Mouse (Mus musculus): ENCODE measurements at regions not wholly inside any gene's neighbourhood (a gene's known extent, or its start where the extent isn't known, plus 50 kb on each side); places are given as distances from the start of the nearest gene placed in this dataset.
A peak's percentile ranks its signal among the peaks of the same experiment; 100 is the strongest.

DNA sequence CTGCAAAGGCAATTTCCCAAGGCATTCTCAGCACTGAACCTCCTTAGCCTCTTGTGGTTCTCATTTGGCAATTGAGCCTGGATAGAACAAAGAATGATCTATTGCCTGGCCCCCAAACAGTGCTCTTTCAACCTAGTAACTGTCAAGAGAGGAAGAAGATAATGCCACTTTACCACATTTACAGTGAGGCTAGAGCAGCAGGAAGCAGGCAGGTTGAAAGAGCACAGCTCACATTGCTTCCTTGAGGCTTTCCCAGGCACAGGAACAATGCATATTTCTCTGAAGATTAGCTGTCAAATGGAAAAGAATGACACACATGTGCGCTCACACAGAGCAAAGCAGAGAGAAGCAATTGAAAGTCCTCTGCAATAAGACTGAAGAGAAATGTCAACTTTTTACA is 1221.0 kb upstream of the Flrt2 start:
- no peak for DNase-seq

DNA sequence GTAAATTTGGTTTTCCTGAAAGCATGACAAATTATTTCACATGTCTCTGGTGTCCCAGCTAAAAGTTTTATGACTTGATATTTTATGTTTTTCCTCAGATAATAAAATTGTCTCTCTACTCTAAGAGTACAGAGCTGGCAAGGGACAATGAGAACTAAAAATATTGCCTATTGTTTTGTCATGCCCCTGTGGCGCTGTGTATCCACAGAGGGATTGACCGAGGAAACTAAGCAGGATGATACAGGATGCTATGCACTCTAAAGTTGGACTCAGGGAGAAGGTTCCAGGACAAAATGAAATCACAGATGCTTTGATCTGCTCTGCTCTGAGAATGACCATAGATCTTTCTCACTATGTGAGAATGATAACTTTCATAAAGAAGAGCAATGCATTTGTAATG is 1203.3 kb upstream of the Flrt2 start:
- no peak for DNase-seq

DNA sequence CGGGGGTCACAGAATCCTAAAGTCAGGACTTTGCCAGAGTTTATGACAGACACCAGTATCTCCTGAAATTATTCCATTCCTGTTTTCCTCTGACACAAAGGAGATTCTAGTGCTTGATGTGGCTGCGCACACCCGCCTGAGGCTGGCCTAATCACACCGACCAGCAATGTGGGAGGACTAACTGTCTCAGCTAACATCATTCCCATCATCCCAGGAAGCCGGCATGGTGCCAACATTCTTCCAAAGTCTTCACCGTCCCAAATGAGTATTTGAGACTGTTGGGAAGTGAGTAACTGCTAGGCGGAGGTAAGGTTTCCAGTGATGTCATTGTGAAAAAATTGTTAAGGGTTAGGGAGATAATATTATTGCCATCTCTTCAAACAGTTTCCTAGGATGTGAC is 1183.9 kb upstream of the Flrt2 start:
- DNase-seq = peak; percentile 11 to 14

DNA sequence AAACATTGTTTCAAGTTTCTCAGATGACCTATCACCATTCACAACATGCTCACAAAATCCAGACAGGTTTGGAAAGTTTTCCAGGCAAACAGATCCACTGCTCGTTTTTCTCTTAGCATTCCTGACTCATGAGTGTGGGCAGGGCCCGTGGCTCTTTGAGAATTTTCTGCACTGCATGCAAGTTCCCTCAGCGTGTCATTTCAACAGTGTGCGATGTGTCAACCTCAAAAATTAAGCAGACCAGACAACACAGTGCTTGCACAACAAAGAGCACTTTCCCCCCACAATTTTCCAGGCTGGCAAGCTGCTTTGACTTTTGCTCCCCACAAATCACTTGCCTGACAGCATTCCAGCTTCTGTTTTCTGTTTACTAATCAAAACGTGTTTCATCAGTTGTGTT is 1182.2 kb upstream of the Flrt2 start:
- DNase-seq = peak in 1 of 2 experiments; percentile 0

DNA sequence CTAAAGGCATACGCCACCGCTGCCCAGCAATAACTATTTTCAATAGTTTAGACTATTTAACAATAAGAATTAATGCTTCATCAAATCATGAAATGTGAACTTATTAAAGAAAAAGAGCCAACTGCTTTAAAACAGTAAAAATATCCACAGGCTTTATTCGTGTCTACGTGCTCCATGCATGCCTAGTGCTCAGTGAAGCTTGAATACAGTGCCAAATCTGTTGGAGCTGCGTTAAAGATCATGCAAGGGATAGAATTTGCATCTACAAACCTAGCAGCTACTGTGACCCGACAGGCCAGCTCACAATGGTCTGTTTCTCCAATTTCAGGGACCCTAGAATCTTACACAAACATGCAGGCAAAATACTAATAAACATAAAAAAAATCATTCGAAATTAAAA is 1147.3 kb upstream of the Flrt2 start:
- no peak for DNase-seq

DNA sequence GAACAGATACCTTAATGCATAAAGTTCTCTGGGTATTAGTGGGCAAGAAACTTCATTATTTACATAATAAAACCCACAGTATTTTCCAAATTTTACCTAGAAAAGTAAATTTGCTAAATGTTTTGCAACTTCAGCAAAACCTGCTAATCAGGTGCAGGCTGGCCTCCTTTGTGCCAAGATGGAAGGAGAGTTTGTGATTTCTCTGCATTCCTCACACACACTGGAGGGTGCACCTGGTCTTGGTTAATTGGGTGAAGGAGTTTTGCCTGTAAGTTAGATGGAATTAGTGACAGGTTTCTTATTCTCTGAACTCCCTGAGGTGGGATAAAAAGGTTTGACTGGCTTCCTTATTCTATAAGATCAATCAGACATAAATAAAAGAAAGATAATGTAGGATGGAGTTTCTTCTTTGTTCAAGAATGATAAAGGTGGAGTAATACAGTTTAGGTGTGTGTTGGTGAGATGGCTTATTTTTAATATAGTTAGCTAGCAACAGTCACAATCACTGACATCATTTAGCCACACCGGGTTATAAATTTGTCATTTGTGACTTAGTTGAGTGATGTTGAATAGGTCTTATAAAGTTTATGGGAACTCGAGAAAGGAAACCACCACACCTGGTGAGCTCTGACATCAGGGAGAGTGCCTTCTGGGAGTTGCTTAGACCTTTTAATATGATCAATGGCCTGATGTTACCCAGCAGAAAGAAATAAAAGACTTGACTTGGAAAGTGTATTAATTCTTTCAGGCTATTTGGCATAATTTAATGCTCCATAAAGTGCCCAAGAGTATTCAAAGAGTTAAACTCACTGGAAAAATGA is 1131.4 kb upstream of the Flrt2 start:
- DNase-seq = no peak

DNA sequence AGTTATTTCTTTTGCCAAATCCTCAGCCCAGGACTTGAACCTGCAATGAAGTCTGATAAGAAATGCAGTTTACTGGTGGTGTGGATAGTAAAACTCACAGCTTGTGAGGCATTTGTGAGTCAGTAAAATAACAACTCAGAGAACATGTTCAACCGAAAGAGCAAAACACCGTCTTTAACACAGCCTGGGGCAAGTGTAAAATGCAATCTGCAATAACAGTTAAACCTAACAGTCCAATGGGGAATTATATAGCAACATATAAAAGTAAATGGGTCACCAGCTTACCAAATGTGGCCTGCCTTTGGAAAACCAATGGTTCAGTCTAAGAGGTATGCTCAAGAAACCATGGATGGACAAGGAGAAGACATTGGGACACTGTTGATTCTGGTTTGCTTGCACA is 1117.0 kb upstream of the Flrt2 start:
- no peak for DNase-seq

DNA sequence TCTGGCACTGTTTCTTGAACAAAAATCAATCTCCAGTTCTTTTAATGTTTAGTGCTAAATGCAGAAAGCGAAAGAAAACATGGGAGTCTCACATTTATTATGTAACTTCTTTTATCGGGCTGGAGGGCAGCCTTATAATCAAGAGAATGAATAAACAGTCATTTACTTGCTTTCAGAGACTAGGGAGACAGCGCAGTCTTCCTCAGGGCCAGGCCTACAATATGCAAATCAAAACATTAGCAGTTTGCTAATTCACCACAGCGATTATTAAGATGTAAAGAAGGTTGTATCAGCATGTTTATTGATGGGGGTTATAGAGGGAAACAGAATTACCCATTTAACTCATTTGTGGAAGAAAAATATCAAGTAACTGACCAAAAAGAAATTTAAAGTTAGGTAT is 1111.7 kb upstream of the Flrt2 start:
- no peak for DNase-seq

DNA sequence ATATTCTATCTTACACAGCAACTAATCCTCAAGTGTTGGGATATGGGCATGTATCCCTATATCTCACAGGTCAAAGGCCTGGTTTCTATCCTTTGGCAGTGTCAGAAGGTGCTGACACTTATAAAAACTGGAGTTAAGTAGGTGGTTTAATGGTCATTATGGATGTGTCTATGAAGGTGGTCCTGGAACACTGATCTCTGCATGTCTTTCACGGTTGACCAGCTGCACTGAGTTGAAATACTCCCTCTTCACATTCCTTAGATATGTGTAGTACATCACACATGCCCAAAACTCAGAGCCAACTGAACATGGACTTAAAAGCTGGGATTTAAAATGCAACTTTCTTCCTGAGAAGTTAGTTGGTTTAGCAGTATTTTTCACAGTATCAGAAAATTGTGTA is 1107.7 kb upstream of the Flrt2 start:
- no peak for DNase-seq

DNA sequence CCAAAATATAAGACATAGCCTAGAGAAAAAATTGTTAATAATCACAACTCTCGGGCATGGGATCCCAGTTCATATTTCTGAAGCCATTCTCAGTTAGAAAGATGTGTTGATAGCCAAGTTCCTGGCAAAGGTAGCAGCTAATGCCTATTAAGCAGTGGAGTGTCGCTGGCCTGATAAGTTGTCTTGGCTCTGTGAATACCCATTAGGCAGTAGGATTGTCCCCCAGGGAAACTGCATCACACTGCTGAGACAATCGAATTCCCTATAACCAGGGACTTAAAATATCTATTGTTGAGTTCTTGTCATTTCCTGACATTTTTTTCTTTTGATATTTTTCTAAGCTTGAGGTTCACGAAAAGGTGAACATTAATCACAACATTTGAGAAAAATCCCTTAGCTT is 1105.0 kb upstream of the Flrt2 start:
- no peak for DNase-seq

DNA sequence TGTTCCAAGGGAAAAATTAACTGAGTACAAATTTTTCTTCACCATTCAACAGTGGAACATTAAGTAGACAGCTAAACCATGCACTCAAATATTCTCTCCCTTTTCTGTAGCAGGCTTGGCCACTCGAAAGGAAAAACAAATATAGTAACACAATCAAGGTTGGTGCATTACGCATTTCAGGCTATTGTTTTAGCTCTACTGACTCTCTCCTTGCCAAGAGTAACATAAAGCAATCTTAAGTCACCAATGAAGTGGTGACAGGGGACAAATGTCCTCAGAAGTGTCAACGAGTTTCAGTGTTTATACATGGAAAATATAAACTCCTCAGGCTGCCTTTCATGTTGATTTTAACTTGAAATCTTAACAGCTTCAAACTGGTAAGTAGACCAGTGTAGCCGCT is 1103.4 kb upstream of the Flrt2 start:
- no peak for DNase-seq

DNA sequence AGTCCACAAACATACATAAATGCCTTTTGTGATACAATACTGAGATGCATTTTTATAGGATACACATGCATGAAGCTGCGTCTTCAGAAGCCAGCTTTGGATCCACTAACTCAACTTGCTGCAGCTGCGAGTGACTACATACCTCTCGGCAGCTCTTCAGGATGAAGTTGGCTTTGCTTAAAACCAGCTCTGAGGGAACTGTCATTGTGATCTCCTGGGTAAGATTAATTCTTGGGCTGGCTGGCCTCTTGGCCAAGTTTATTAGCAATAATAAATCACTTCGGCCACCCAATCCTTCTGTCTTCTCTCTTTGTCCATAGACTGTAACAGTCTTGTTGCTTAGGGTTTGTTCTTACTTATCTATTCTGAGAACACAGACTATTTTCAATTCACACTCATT is 1103.0 kb upstream of the Flrt2 start:
- DNase-seq = no peak

DNA sequence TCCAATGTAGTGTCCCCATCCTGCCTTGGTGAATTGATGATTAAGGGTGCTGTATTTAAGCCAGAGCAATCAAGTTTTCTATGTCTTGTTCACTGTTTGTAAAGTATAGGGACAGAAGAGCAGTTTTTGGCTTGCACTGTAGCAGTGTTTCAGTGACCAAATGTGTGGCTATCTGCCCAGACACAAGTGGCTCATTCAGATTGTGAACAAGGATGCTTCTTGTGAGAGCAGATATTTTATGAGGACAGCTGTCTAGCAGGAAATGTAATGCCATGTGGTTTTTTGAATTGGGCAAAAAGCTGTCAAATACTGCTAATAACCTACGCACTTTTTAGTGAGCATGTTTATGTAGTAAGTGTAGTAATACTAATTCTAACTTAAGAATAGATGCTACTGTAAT is 1086.5 kb upstream of the Flrt2 start:
- peak; percentile 42 to 63 for DNase-seq

DNA sequence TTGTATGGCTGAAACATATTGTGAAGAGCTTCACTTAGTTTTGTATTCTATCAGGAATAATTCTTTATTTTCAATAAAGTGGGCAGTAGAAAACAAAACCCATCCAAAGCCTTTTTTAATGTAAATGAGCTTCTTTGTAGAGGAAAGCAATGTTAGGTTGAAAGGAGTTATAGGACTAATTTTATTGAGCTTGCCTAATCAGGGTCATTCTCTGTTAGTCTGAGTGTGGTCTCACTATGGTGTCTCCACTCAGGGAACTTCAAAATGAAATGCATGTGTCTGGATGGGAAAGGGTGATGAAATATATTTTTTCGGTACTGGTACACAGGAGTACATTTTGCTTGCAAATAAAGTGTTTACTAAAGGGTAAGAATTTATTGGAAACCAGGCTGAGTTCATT is 1055.5 kb upstream of the Flrt2 start:
- no peak for DNase-seq

DNA sequence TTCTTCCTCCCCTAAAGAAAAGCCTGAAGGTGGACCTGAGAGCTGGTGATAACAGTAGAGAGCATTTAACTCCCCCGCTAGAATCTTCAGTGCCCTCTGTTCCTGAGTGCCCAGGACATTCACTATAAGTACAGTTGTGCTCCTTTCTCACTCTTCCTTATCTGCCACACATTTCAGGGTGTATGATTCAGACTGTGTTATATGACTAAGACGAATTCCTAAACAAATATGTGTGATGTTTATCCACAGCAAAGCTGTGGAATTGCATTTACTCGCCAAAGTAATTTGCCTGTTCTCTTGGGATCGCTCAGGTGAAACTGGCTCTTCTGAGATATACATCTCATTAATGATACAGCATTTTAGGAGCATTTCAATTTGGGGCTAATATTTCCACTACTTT is 1051.9 kb upstream of the Flrt2 start:
- no peak for DNase-seq

DNA sequence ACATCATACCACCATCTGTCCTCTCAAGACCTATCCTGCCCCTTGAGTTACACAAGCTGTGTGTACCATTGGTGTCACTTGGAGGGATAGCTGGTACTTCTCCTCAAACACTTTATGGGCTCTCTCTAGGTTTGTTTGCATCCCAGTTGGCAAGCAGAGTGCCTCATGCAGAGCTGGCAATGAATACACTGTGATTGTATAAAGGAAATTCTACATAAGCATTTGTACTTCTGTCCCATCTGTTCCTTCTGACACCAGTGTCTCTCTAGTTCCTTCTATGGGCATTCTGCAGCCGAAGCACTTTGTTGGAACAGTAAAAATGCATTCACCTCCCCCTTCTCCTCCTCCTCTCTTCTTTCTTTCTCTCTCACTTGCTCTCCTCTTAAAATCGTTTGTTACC is 1046.7 kb upstream of the Flrt2 start:
- DNase-seq = peak; percentile 14 to 49

DNA sequence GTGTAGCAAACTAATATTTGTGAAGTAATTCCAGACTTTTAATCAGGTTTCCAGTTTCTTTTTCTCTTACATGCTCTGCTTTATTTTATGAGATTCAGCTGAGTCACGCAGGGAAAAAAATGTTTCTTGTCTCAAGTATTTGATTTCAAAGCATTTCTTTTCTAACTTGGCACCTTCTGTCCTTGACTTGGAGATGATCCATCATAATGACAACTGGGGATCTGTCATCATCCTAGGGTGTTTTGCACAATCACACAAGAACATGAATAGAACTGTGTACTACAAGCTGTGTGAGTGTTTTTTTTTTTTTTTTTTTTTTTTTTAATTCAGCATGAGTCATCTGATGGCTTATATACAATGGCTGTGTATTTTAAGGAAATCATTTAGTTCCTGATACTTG is 1022.0 kb upstream of the Flrt2 start:
- no peak for DNase-seq

DNA sequence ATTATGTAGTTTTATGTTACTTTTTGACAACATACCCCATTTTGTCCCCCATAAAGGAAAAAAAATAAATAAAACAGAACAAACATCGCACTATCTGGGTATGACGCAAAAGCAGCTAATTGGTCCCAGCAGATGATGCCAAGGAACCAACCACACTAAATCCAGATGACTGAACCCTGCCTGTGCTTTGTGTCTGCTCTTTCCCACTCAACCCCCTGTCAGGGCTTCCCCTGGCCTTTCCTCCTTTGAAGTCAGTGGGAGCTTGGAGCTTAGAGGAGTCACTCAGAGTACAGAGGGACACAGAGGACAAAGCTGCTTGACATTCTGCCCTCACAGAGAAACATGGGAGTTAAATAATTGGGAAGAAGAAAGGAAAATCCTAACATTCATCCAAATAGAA is 1017.1 kb upstream of the Flrt2 start:
- peak in 1 of 2 experiments; percentile 1 for DNase-seq

DNA sequence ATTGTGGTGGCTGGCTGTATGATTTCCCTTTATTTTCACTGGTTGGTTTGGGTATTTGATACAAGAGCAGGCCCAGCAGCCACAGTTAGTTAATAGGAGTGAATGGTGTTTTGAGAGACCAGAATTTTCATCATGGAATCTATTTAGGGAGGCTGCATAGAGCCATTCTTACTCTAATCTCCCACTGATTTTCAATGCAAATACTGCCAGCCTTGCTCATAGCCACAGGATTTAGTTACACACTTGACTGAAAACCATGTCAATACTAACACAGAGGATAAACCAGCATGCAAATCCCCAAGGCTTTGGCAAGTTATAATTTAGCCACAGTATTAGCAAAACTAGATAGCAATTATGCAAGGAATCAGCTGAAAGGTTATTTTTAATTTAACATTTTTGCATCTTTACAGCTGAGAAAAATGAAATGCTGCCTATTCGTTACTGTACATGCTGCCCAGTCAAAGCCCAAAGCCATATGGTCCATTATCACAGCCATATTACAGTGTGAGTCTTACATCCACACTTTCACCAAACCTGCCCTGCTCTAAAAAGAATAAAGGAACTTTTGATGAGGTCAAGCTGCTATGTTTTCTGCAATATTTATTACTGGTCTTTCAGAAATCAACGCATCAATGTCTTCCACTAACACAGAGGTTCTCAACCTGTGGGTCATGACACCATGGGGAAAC is 1000.5 kb upstream of the Flrt2 start:
- DNase-seq = peak in 1 of 2 experiments; percentile 8

DNA sequence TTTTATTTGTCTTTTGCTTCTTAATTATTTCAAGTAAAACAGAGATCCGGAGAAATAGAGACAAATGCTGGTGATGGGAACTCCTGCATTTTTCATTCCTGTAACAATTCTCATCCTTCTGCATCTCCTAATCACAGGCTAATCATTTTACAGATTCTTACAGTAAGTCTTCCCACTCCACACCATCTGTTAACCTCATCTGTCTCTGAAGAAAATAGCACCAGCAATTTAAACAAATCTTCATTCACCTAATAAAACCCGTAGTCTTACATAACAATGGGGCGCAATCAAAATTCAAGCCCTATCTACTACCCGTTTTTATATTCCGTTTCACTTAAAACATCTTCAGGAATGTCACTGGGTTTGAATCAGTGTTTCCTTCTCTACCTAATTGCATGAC is 960.6 kb upstream of the Flrt2 start:
- no peak for DNase-seq

DNA sequence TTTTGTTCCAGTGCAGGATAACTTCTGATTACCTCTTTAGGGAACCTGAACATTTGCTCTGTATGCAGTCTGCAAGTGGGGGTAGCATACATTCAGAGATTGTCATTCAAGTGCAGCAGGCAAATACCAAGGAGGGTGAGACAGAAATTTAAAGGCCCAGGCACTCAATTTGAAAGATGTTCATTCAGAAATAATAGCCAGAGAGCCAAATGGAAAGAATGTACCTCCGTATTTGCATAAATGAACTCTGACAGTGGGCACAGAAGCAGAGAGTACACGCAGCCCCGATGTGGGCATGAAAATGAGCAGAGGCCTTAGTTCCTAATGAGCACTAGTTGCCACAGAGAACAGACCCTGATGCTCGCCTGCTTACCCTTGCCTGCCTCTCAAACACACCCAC is 958.8 kb upstream of the Flrt2 start:
- no peak for DNase-seq

DNA sequence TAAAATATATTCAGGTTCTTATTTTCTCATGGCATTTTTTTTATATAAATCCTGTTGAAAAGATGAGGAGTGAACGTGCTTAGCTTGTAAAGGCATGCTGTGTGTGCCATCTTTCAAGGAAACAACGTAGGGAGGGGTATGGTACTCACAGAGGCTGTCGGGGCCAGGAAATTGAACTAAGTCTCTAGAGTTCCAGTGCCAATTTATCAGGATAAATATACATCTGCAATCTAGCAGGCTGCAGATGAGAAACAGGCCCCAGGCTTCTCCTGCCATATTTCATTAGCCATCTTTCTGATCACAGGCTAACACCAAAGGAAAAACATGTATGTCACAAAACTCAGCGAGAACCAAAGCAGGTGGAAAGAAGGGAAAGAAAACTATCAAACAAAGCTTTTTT is 954.8 kb upstream of the Flrt2 start:
- DNase-seq = no peak

DNA sequence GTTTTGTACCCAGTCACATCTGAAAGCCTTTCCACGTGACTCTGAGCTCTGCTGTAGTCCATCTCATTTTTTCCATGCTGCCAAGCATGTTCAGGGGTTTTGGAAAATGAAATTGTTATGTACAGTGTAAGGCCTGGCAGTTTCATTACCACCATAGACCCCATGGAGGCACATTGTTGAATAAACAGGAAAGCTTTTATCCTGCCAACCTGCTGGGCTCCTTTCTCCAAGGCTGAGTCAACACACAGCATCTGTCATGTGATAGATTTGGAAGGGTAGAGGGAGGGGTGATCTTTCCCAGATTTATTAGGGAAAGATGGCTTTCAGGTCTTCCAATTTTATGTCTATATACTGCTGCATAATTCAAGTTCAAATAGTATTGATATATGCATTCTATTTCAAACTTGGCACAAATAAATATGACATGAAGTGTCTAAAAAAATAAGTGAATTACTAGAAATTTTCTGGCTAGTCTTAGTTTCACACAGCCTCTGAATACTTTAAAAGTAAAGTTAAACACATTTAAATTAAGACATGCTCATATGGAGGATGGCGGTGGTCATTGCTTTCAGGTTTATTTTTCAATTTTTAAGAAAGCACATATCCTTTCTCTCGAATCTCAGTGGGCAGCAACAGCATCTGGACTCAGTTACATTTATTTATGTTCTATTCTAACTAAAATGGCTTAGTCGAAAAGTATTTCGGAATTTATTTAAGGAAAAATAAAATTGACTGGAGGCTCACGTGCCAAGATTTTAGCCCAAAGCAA is 942.1 kb upstream of the Flrt2 start:
- DNase-seq = no peak

DNA sequence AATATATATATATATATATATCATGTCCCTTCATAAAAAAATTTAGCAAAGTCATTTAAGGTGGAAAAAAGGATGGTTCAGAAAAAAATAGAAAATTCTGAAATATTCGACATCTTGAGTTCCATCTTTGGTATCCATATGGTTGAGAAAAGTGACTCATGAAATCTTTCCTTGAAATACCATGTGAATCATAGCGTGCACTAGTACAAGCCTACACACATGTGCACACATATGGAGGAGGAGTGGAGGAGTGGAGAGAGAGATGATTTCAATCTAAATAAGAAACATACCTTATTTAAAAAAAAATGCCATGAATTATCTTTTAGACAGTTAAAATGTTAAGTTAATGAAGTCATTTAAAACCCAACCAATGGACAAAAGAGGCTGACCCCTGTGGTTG is 936.3 kb upstream of the Flrt2 start:
- no peak for DNase-seq

All from cerebellum, postnatal 10 days (tissue).